Mouse (Mus musculus) c-Kit-positive CD71-positive TER-119-negative erythroid progenitor cells, embryonic 14.5 days (primary cell): ENCODE measurements around the gene Ccdc8.

Experiments used
- DNase-seq: peaks from one replicate; pipeline ENCODE4 v3.0.0-alpha.2; 2013; ENCODE audit warnings: low read depth

Ccdc8 gene

GRCm38 (mm10) chr7:17011909-17012590 is 19.5 kb downstream of the Ccdc8 start:
- DNase-seq: no peak

GRCm38 (mm10) chr7:17015381-17015780 is 22.9 kb downstream of the Ccdc8 start:
- DNase-seq: no peak

DNA sequence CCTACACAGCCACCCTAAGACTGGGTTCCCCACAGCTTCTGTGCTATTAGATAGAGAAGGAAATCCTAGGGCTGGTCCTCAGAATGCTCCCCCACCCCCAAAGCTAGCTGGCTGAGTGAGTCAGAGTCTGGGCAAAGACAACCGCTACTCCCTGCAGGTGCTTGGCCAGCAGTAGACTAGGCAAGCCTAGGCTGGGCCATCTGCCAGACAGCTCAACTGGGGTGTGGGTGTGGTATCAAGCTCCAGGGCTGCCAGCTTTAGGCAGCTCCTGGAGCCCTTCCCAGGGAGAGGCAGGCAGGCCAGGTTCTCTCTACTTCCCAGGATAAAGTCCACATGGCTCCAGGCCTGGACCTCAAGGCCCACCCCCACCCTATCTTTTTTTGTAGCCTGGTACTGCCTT is 24.5 kb downstream of the Ccdc8 start:
- DNase-seq: no peak

GRCm38 (mm10) chr7:17017921-17018320 is 25.4 kb downstream of the Ccdc8 start:
- no peak for DNase-seq

GRCm38 (mm10) chr7:17019426-17020166 is 27.1 kb downstream of the Ccdc8 start:
- DNase-seq: no peak

DNA sequence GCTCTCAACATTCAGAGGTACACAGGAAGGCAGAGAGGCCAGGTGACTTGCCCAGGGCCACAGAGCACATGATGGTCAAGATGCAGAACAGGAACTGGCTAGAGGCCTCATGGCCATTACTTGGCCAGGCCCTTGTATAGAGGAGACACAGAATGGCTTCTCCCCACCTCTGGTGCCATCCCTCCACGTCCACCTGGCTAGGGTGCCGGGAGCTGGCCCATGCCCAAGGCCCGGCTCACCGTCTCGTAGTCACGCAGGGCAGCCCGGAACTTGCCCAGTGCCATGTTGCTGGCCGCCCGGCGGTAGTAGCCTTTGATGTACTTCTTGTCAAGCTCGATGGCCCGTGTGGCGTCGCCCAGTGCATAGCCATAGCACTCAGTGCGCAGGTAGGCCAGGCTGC is 29.7 kb downstream of the Ccdc8 start:
- no peak for DNase-seq

GRCm38 (mm10) chr7:17023701-17024100 is 31.2 kb downstream of the Ccdc8 start:
- no peak for DNase-seq

DNA sequence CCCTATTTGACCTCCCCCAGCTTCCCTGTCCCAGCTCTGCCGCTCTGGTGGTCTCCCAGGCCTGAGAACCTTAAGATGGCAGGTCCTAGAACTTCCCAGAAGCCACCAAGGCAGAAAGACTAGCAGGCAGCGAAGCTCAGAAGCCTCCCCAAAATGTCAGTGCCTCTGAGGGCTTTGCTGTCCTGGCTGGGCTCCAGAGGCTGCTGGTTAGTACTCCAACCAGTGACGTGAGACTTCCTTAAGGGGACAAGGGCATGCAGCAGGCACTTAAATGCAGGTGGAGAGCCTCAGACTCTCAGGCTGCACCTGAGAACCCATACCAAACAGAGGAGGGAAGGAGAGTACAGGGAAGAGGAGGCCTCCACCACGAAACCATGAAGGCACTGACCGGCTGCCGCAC is 31.6 kb downstream of the Ccdc8 start:
- no peak for DNase-seq

- DNase-seq: no peak
These were observed 32.5 kb downstream of the Ccdc8 start for GRCm38 (mm10) chr7:17024814-17025504.

GRCm38 (mm10) chr7:17025505-17025894 is 33.0 kb downstream of the Ccdc8 start:
- no peak for DNase-seq

DNA sequence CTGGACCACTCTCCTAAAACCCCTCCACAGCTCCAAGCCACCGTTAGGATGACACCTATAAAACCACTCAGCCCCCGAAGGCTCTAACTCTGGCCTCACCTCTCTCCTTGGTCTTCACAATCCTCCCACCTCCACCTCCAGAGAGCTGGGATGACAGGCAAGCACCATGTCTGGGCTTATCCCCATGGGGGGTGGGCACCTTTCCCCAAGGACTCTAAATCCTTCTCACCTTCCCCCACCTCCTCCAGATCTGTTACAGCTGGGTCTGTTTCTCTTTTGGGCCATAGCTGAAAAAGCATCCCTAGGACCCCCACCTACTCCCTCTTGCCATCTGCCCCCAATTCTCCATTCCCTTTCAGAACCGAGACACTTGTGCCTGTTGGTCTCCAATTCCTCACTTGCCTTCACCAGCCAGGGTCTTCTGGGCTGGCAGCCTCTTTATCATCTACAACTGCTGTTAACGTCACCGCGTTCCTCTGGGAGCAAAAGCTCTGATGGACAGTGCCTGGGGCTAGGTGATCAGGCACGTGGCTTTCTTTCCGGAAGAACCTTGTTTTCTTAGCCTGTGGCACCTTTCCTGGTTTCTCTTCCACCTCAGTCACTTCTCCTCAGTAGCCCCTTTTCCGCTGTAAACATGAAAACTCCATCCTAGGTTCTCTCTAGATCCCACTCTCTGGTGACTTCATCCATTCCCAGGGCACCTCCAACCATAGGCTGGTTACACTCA is 33.6 kb downstream of the Ccdc8 start:
- DNase-seq: no peak

DNA sequence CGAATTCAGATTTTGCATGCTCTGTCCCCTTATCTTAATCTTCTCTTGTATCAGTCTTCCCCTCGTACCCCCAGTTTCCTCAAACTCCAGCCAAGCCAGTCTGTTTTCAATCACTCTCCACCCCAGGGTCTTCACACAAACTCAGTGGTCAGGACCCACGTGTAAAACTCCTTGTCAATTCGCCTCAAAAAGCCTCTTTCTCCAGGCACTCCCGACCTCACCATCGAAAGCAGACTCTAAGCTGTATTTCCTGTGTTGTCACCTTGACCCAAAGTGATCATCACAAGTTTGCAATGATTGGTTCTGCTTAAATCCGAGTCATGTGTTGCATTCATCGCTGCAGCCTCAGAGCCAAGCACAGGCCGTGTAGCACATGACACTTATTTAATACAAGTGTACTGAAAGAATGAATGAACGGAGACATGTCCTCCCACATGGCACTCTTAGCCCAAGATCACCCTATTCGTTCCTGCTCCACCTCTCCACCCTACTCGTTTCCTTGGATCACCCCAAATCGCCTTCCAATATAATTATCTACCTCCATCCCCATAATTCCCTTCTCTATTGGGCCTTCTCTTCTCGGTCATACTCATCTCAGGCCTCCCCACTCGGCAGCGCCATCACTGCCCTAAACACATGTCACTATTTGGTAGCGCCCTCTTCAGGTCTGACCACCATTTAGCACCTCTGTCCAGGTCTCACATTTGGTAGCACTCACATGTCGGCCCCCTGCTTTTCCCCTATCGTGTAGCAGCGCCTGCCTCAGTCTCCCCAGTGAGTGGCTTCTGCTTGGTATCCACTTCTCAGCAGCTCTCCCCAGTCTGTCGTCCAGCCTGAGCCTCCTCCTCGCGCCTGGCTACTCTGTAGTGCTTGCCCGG is 34.4 kb downstream of the Ccdc8 start:
- DNase-seq: peak; percentile 71

DNA sequence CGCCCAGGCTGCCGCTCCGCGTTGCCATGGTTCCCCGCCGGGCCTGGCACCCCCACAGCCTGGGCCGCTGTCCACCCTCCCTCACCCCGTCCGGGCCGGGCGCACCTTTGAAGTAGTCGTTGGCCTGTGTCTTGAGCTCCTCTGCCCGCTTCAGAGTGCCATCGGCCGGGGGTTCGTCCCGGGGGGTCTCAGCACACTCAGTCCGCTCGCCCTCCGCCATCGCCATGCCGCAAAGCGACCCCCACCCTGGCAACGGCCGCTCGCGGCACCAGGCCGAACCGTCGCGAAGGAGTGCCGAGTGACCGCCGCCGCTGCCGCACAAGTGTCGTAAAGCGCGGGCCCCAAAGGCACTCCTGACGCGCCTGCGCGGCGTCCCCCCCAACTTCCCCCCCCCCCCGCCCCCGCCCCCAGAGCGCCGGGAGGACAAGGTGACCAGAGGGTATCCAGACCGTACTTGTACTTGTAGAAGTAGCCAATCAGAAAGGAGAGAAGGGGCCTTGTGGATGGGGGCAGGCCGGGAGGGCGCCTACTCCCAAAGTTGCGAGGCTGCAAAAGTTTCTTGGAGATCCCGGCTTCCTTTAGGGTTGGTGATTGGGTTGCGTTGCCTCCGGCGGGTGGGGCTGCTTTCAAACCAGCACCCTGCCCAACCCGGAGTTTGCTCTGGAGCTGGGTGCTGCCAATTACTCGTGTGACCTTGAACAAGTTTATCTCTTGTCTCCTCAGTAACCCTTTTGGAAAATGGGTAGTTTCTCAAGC is 35.3 kb downstream of the Ccdc8 start, which contains the start of gene Ppp5c:
TSS of gene Ppp5c (minus strand) at position 337 of the 756 bp plus-strand sequence.
- DNase-seq: peak; percentile 67

- no peak for DNase-seq
These were observed 36.4 kb downstream of the Ccdc8 start for GRCm38 (mm10) chr7:17028923-17029322.

DNA sequence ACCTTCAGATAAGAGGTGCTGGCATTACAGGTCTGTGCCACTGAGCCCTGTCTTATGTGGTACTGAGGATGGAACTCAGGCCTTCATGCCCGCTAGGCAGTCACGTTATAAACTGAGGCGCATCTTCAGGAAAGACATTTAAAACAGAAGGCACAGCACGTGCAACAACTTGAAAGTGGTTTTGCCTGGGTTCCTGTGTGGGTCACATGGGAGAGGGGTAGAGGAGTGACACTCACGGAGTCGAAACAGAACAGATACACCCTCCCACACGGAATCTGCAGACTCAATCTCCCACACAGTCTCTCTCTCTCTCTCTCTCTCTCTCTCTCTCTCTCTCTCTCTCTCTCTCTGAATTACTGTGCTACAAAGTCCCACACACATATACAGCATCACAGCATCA is 37.7 kb downstream of the Ccdc8 start:
- no peak for DNase-seq

DNA sequence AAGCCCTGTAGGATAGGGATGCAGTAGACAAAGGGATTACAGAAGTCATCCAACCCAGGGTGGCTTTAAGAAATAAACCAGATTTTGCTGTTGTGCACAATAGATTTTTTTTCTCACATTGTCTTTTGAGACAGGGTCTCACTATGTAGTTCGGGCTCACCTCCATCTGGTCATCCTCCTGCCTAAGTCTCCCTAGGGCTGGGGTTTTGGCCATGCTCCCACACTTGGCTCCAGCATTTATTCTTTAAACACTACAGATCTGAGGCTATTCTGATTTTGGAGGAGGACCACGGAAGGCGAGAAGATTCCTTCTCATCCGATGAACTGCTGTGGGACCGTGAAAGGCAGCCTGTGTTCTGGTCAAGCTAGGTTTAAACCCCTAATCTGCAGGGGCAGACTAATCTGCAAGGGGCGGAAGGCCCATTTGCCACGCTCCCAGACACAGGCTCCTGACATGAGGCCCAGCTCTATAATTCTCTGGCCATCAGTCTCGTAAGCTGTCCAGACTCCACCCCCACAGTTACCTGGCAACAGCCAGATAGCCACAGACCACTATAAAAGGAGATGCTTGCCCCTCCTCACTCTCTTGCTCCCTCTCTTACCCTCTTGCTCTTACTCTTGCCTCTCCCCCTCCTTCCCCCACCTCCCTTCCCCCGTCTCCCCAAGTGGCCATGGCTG is 45.6 kb downstream of the Ccdc8 start:
- DNase-seq: no peak

DNA sequence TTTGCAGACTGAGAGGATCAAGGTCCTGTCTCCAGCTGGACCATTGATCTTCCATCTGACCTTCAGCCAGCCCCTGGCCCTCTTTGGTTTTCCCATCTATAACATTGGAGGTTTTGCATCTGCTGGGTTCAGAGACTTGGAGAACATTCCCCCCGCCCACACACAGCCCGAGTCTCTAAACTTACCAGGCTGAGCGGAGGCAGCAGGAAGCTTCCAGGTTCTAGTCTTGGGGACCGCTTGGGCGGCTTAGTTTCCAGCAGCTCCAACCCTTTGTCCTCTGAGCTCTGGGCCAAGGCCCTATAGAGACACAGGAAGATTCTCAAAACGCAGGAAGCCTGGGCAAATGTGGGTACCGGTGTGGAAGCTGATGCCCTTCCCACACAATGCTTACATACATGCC is 46.9 kb downstream of the Ccdc8 start:
- no peak for DNase-seq

- no peak for DNase-seq
These were observed 53.2 kb downstream of the Ccdc8 start for GRCm38 (mm10) chr7:17045743-17046142.
